Mouse (Mus musculus): ENCODE results near the gene Mical2. TPM values are rescaled to one million over a fixed set of nuclear protein-coding genes. Genes with fewer than 3 reads are reported as not detected.

The Mical2 gene
- polyA plus RNA-seq, 1 experiment from 2014 or later, result 2.5 TPM

DNA sequence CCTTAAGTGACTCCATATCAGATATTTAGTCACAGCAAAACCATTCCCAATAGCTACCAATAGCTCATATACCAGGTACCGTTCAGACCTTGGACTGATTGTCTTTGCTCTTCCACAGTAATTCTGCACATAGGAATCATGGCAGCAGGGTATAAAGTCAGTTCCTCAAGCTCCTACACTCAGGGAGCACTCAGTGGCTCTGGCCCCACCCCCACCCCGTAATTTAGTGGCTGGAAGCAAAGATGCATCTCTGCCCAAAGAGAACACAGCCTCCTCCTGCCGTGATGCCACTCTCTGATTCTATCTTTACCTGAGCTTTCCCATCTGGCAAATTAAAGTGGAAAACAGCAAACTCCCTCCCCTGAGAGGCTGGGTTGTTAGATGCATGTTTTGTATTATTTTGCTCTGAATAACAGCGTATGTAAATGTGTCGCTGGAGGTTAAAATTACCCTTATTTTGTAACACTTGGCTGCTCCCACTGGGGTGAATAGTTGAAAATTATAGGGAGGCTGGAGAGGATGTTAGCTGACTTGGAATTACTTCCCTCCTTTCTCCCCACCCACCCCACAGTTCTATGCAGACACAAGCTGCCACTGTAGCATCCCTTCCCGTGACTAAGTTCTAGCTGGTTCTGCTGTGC lies 164.1 kb downstream of the Mical2 start:
- Histone ChIP-seq H3K9ac (replicated peaks; ENCODE audit: low read length) (no peak overlapping the region; the same call in 1 of the 2 replicates), H3K27me3 (ENCODE audit: control insufficient read depth, insufficient read depth, low read length) (no peaks in the 10 kb centered on the region), H3K4me1 (ENCODE audit: control insufficient read depth, insufficient read depth, low read length) (peaks cover 9% of the 10 kb centered on the region), H3K9me3 (replicated peaks; ENCODE audit: control insufficient read depth, low read length) (no peaks in the 10 kb centered on the region), H3K4me2 (ENCODE audit: low read depth, low read length) (peak overlapping the region; percentile 25), H3K27ac (replicated peaks; ENCODE audit: low read depth, low read length) (peak overlapping the region; percentile 86), H3K4me3 (ENCODE audit: low read depth, low read length) (no peak overlapping the region), H3K36me3 (replicated peaks; ENCODE audit: control insufficient read depth, insufficient read depth, low read depth, low read length) (no peaks in the 10 kb centered on the region)
- DNase-seq (ENCODE audit: low spot score) (peak; percentile 19), ATAC-seq (replicated peaks; ENCODE audit: insufficient number of reproducible peaks, low FRiP score, low TSS enrichment, low read depth) (no peak)
- 34% methylated on average over 6 of the region's 6 CpGs for WGBS

DNA sequence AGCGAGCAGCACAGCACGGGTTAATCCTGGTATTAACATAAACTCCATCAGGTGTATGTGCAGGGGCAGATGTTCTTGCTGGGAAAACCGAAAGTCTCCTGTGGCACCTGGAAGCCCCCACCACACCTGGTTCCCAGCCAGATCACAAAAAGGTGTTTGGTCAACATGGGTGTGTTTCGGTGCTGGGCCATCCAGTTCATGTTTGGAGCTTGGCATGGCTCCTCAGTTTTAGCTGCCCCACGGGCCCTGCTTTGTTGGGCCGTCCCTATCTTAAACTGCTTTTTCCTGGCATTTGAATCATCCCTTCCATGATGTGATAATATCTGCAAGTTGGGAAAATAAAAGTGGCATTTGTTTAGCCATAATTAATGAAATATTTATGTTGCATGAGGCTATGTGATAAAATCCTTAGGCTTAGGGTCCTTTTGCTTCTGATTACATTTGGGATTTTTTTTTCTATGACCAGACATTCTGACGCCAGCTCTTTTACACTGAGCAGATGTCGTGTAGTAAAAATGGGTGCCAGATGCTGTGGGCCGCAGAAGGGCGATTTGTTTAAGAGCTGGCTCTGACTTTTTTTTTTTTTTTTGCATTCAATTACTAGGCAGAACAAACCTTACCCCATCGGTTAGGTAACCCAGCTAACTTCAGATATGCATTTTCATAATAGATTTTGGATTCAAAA lies 164.7 kb downstream of the Mical2 start:
- Histone ChIP-seq H3K27ac (replicated peaks; ENCODE audit: low read depth, low read length) (peak overlapping the region; percentile 86), H3K9ac (replicated peaks; ENCODE audit: low read length) (no peak overlapping the region), H3K4me2 (ENCODE audit: low read depth, low read length) (peak overlapping the region; percentile 25), H3K27me3 (ENCODE audit: control insufficient read depth, insufficient read depth, low read length) (no peaks in the 10 kb centered on the region), H3K4me1 (ENCODE audit: control insufficient read depth, insufficient read depth, low read length) (peaks cover 9% of the 10 kb centered on the region), H3K4me3 (ENCODE audit: low read depth, low read length) (no peak overlapping the region), H3K36me3 (replicated peaks; ENCODE audit: control insufficient read depth, insufficient read depth, low read depth, low read length) (no peaks in the 10 kb centered on the region), H3K9me3 (replicated peaks; ENCODE audit: control insufficient read depth, low read length) (no peaks in the 10 kb centered on the region)
- ATAC-seq (replicated peaks; ENCODE audit: insufficient number of reproducible peaks, low FRiP score, low TSS enrichment, low read depth) (peak; percentile 69), DNase-seq (ENCODE audit: low spot score) (peak; percentile 88)
- 25% methylated on average over 11 of the region's 11 CpGs for WGBS

DNA sequence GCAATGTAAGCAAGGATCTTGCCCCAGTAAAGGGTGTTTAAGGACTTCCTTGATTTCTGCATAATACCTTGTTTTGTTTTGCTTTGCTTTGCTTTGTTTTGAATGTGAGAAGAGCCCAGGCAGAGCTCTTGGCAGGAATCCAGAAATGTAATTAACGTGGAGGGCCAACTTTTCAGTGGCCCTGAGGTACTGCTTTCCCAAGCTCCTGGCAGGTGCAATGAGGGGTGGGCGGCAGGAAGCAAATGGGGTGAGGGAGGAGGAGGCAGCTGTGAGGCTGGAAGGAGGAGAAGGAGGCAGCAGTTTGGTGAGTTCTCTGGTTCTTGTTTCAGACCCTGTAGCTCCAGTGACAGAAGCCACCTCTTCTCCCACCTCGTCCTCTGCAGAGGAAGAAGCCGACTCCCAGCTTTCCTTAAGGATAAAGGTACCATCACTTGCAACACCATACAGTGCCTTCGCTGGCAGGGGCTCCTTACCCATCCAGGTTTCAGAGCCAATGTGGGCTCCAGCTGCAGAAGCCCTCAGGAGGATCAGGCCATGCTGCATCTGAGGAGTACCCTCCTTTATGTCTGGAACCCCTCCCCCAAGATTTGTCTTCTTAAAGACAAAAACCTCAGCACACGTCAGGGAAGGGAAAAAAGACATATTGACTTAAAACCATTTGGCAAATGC lies 165.4 kb downstream of the Mical2 start:
- no peaks in the 10 kb centered on the region for H3K36me3 ChIP-seq (replicated peaks; ENCODE audit: control insufficient read depth, insufficient read depth, low read depth, low read length)
- peak overlapping the region; percentile 68 for H3K27ac ChIP-seq (replicated peaks; ENCODE audit: low read depth, low read length)
- no peak overlapping the region for H3K9ac ChIP-seq (replicated peaks; ENCODE audit: low read length)
- no peaks in the 10 kb centered on the region for H3K27me3 ChIP-seq (ENCODE audit: control insufficient read depth, insufficient read depth, low read length)
- no peak overlapping the region; the same call in 1 of the 2 replicates for H3K4me2 ChIP-seq (ENCODE audit: low read depth, low read length)
- ATAC-seq (replicated peaks; ENCODE audit: insufficient number of reproducible peaks, low FRiP score, low TSS enrichment, low read depth), result peak; percentile 68
- no peaks in the 10 kb centered on the region for H3K9me3 ChIP-seq (replicated peaks; ENCODE audit: control insufficient read depth, low read length)
- peak; percentile 86 for DNase-seq (ENCODE audit: low spot score)
- peaks cover 9% of the 10 kb centered on the region for H3K4me1 ChIP-seq (ENCODE audit: control insufficient read depth, insufficient read depth, low read length)
- no peak overlapping the region for H3K4me3 ChIP-seq (ENCODE audit: low read depth, low read length)
- 18% methylated on average over 6 of the region's 6 CpGs for WGBS

DNA sequence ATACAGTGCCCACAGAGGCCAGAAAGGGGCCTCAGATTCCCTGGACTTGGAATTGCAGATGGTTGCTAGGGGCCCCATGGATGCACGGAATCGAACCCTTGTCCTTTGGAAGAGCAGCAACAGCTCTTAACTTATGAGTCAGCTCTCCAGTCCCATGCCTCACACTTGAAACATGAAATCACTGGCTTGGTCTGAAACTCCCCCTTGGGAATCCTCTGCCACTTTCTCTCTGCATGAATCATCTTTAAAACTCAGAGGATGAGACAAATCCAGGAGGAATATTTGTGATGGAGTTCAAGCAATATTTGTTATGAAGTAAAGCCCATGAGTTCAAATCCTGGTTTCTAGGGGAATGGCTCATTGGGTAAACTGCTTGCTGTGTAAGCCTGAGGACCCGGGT lies 172.1 kb downstream of the Mical2 start:
- Histone ChIP-seq H3K36me3 (replicated peaks; ENCODE audit: control insufficient read depth, insufficient read depth, low read depth, low read length) (no peaks in the 10 kb centered on the region), H3K27ac (replicated peaks; ENCODE audit: low read depth, low read length) (no peak overlapping the region), H3K9ac (replicated peaks; ENCODE audit: low read length) (no peak overlapping the region), H3K27me3 (ENCODE audit: control insufficient read depth, insufficient read depth, low read length) (no peaks in the 10 kb centered on the region), H3K4me1 (ENCODE audit: control insufficient read depth, insufficient read depth, low read length) (no peaks in the 10 kb centered on the region), H3K9me3 (replicated peaks; ENCODE audit: control insufficient read depth, low read length) (no peaks in the 10 kb centered on the region), H3K4me3 (ENCODE audit: low read depth, low read length) (no peak overlapping the region), H3K4me2 (ENCODE audit: low read depth, low read length) (no peak overlapping the region)
- DNase-seq (ENCODE audit: low spot score) (no peak), ATAC-seq (replicated peaks; ENCODE audit: insufficient number of reproducible peaks, low FRiP score, low TSS enrichment, low read depth) (no peak)
- 95% methylated on average over 3 of the region's 3 CpGs for WGBS

DNA sequence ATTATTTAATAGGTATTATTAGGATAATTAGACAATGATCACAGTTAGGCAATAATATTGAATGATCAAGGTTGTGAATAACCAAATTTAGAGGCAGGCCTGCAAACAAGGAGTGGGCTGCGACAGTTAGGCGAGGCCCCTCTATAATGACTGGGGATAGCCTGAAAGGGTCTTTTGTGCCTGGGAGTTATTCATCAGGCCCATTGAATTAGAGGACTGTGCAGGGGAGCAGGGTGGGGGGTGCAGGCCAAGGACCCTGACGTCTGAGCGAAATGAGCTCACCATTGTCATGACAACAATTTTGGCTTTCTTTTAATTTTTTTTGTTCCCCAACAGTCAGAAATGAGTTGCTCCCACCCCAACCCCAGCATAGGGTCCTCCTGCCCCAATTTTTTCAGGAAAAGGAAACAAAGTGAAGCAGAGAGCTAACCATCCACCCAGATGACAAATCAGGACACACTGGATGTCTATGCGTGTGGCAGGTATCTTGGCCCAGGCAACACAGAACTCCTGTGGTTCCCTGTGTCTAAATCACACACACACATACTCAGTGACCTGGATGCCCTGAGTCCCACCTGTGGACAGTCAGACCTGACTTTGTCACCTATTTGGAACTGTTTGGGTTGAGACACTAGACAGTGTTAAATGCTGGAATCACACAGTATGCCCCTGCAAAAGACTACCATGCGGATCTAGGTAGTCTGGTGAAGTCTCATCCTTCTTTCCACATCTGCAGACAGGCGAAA lies 173.9 kb downstream of the Mical2 start:
- Histone ChIP-seq H3K36me3 (replicated peaks; ENCODE audit: control insufficient read depth, insufficient read depth, low read depth, low read length) (no peaks in the 10 kb centered on the region), H3K4me1 (ENCODE audit: control insufficient read depth, insufficient read depth, low read length) (no peaks in the 10 kb centered on the region), H3K9me3 (replicated peaks; ENCODE audit: control insufficient read depth, low read length) (no peaks in the 10 kb centered on the region), H3K4me2 (ENCODE audit: low read depth, low read length) (no peak overlapping the region), H3K4me3 (ENCODE audit: low read depth, low read length) (no peak overlapping the region), H3K27me3 (ENCODE audit: control insufficient read depth, insufficient read depth, low read length) (no peaks in the 10 kb centered on the region), H3K27ac (replicated peaks; ENCODE audit: low read depth, low read length) (no peak overlapping the region), H3K9ac (replicated peaks; ENCODE audit: low read length) (no peak overlapping the region)
- peak; percentile 65; the same call in 1 of the 2 replicates for ATAC-seq (replicated peaks; ENCODE audit: insufficient number of reproducible peaks, low FRiP score, low TSS enrichment, low read depth)
- no peak for DNase-seq (ENCODE audit: low spot score)
- WGBS, result 54% methylated on average over 7 of the region's 7 CpGs

DNA sequence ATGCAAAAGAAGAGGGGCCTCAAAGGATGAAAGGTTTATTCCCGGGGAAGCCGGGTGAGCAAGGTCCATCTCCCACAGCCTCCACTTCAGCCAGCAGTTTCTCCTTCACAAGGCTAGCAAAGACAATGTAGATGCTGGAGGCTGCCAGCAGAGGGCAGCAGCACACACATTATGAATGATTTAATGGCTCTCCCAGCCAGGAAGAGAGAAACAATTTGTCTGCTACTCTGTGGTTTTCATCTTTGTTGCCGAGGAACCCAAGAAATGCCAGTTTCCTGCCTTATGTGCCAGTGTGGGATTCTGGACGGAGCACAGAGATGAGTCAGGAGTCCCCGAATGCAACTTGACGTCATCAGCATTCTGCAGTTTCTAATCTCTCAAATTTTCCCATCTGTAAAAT lies 174.5 kb downstream of the Mical2 start:
- peak; percentile 91 for DNase-seq (ENCODE audit: low spot score)
- H3K9ac ChIP-seq (replicated peaks; ENCODE audit: low read length), result no peak overlapping the region
- no peak overlapping the region for H3K4me2 ChIP-seq (ENCODE audit: low read depth, low read length)
- no peaks in the 10 kb centered on the region for H3K27me3 ChIP-seq (ENCODE audit: control insufficient read depth, insufficient read depth, low read length)
- 0 out of 2 replicates have a peak, but pooled peaks have one; percentile 29 for ATAC-seq (replicated peaks; ENCODE audit: insufficient number of reproducible peaks, low FRiP score, low TSS enrichment, low read depth)
- no peak overlapping the region for H3K27ac ChIP-seq (replicated peaks; ENCODE audit: low read depth, low read length)
- H3K4me1 ChIP-seq (ENCODE audit: control insufficient read depth, insufficient read depth, low read length), result no peaks in the 10 kb centered on the region
- no peaks in the 10 kb centered on the region for H3K9me3 ChIP-seq (replicated peaks; ENCODE audit: control insufficient read depth, low read length)
- no peaks in the 10 kb centered on the region for H3K36me3 ChIP-seq (replicated peaks; ENCODE audit: control insufficient read depth, insufficient read depth, low read depth, low read length)
- no peak overlapping the region for H3K4me3 ChIP-seq (ENCODE audit: low read depth, low read length)
- WGBS, result 52% methylated on average over 6 of the region's 6 CpGs

DNA sequence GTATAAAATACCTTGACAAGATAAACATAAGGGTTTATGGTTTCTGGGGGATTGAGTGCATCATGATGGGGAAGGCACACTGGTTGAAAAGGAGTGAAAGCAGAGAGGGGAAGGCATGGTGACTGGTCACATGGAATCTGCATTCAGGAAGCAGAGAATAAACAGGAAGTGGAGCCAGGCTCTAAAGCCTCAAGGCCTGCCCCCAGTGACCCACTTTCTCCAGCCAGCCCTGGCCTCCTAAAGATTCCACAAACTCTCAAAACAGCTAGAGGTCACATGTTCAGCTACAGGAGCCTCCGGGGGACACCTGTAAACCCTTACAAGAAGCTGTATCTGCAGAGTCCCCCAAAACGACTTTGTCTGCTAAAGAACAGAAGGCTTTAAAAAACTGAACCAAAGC lies 179.4 kb downstream of the Mical2 start:
- H3K9ac ChIP-seq (replicated peaks; ENCODE audit: low read length), result no peak overlapping the region
- H3K9me3 ChIP-seq (replicated peaks; ENCODE audit: control insufficient read depth, low read length), result no peaks in the 10 kb centered on the region
- H3K27ac ChIP-seq (replicated peaks; ENCODE audit: low read depth, low read length), result no peak overlapping the region
- H3K4me1 ChIP-seq (ENCODE audit: control insufficient read depth, insufficient read depth, low read length), result no peaks in the 10 kb centered on the region
- DNase-seq (ENCODE audit: low spot score) (no peak), ATAC-seq (replicated peaks; ENCODE audit: insufficient number of reproducible peaks, low FRiP score, low TSS enrichment, low read depth) (no peak)
- no peak overlapping the region for H3K4me2 ChIP-seq (ENCODE audit: low read depth, low read length)
- WGBS, result 42% methylated on average over 2 of the region's 2 CpGs
- H3K36me3 ChIP-seq (replicated peaks; ENCODE audit: control insufficient read depth, insufficient read depth, low read depth, low read length), result no peaks in the 10 kb centered on the region
- H3K4me3 ChIP-seq (ENCODE audit: low read depth, low read length), result no peak overlapping the region
- H3K27me3 ChIP-seq (ENCODE audit: control insufficient read depth, insufficient read depth, low read length), result no peaks in the 10 kb centered on the region

Data from embryonic facial prominence, embryonic 11.5 days (tissue).